Mouse (Mus musculus): ENCODE results near the gene Nrxn3.

Nrxn3 gene

GRCm38 (mm10) chr12:89700937-89701458 lies 978.3 kb downstream of the Nrxn3 start:
- DNase-seq (ENCODE audit: low spot score in 2 of 2): peak; percentile 38 to 40

- DNase-seq (ENCODE audit: low spot score in 2 of 2): no peak
Observed at GRCm38 (mm10) chr12:89702931-89703330, 980.3 kb downstream of the Nrxn3 start.

GRCm38 (mm10) chr12:89707913-89708312 lies 985.2 kb downstream of the Nrxn3 start:
- no peak for DNase-seq (ENCODE audit: low spot score in 2 of 2)

- peak; percentile 64 to 69 for DNase-seq (ENCODE audit: low spot score in 2 of 2)
Observed at GRCm38 (mm10) chr12:89710459-89710858, 987.8 kb downstream of the Nrxn3 start.

- DNase-seq (ENCODE audit: low spot score in 2 of 2): no peak
Observed at GRCm38 (mm10) chr12:89711791-89712190, 989.1 kb downstream of the Nrxn3 start.

GRCm38 (mm10) chr12:89719194-89720080 lies 996.8 kb downstream of the Nrxn3 start:
- DNase-seq (ENCODE audit: low spot score in 2 of 2): no peak

- DNase-seq (ENCODE audit: low spot score in 2 of 2): no peak
Observed at GRCm38 (mm10) chr12:89720945-89721344, 998.3 kb downstream of the Nrxn3 start.

GRCm38 (mm10) chr12:89722462-89722861 lies 999.8 kb downstream of the Nrxn3 start:
- DNase-seq (ENCODE audit: low spot score in 2 of 2): peak; percentile 55 to 67

GRCm38 (mm10) chr12:89724048-89724447 lies 1001.4 kb downstream of the Nrxn3 start:
- peak; percentile 64 to 68 for DNase-seq (ENCODE audit: low spot score in 2 of 2)

GRCm38 (mm10) chr12:89742326-89742725 lies 1019.6 kb downstream of the Nrxn3 start:
- no peak for DNase-seq (ENCODE audit: low spot score in 2 of 2)

- DNase-seq (ENCODE audit: low spot score in 2 of 2): no peak
Observed at GRCm38 (mm10) chr12:89742796-89743195, 1020.1 kb downstream of the Nrxn3 start.

GRCm38 (mm10) chr12:89764191-89765082 lies 1041.8 kb downstream of the Nrxn3 start:
- DNase-seq (ENCODE audit: low spot score in 2 of 2): peak in 1 of 2 experiments; percentile 10

- DNase-seq (ENCODE audit: low spot score in 2 of 2): no peak
Observed at GRCm38 (mm10) chr12:89765179-89765578, 1042.5 kb downstream of the Nrxn3 start.

- DNase-seq (ENCODE audit: low spot score in 2 of 2): peak in 1 of 2 experiments; percentile 23
Observed at GRCm38 (mm10) chr12:89788794-89789193, 1066.1 kb downstream of the Nrxn3 start.

- DNase-seq (ENCODE audit: low spot score in 2 of 2): peak in 1 of 2 experiments; percentile 30
Observed at GRCm38 (mm10) chr12:89789981-89790380, 1067.3 kb downstream of the Nrxn3 start.

GRCm38 (mm10) chr12:89791829-89792228 lies 1069.2 kb downstream of the Nrxn3 start:
- DNase-seq (ENCODE audit: low spot score in 2 of 2): peak in 1 of 2 experiments; percentile 43

GRCm38 (mm10) chr12:89794741-89795140 lies 1072.1 kb downstream of the Nrxn3 start:
- DNase-seq (ENCODE audit: low spot score in 2 of 2): peak; percentile 53

- no peak for DNase-seq (ENCODE audit: low spot score in 2 of 2)
Observed at GRCm38 (mm10) chr12:89808217-89808616, 1085.5 kb downstream of the Nrxn3 start.

GRCm38 (mm10) chr12:89810146-89810545 lies 1087.5 kb downstream of the Nrxn3 start:
- no peak for DNase-seq (ENCODE audit: low spot score in 2 of 2)

GRCm38 (mm10) chr12:89811815-89812549 lies 1089.3 kb downstream of the Nrxn3 start:
- DNase-seq (ENCODE audit: low spot score in 2 of 2): peak; percentile 83 to 84

GRCm38 (mm10) chr12:89812550-89813207 lies 1090.0 kb downstream of the Nrxn3 start:
- DNase-seq (ENCODE audit: low spot score in 2 of 2): no peak
